Mouse (Mus musculus) lung, postnatal 14 days (tissue): Measurements from ENCODE around the gene Ulk4.

ENCODE experiments used
- DNase-seq: peaks from one replicate; pipeline ENCODE4 v3.0.0; 2021

Gene Ulk4

GRCm38 (mm10) chr9:121299223-121299755 lies 22.3 kb upstream of the Ulk4 start:
- no peak for DNase-seq

GRCm38 (mm10) chr9:121298411-121299091 lies 21.6 kb upstream of the Ulk4 start:
- peak; percentile 71 for DNase-seq

- DNase-seq: peak; percentile 30
These were observed 21.0 kb upstream of the Ulk4 start for GRCm38 (mm10) chr9:121298065-121298398.

GRCm38 (mm10) chr9:121297171-121298064 lies 20.4 kb upstream of the Ulk4 start, which contains the start of gene Trak1:
Trak1 (plus strand) TSS chr9:121297502.
- peak; percentile 77 for DNase-seq

- DNase-seq: no peak
These were observed 18.2 kb upstream of the Ulk4 start for GRCm38 (mm10) chr9:121295221-121295620.

GRCm38 (mm10) chr9:121293187-121293586 lies 16.2 kb upstream of the Ulk4 start:
- no peak for DNase-seq

GRCm38 (mm10) chr9:121291275-121291674 lies 14.3 kb upstream of the Ulk4 start:
- DNase-seq: no peak

GRCm38 (mm10) chr9:121286325-121286901 lies 9.4 kb upstream of the Ulk4 start:
- DNase-seq: no peak

- DNase-seq: peak; percentile 71
These were observed 8.6 kb upstream of the Ulk4 start for GRCm38 (mm10) chr9:121285341-121286324.

GRCm38 (mm10) chr9:121284422-121284821 lies 7.4 kb upstream of the Ulk4 start:
- DNase-seq: peak; percentile 35

- no peak for DNase-seq
These were observed 6.7 kb upstream of the Ulk4 start for GRCm38 (mm10) chr9:121283620-121284185.

GRCm38 (mm10) chr9:121281891-121282290 lies 4.9 kb upstream of the Ulk4 start:
- no peak for DNase-seq

- DNase-seq: no peak
These were observed 2.2 kb upstream of the Ulk4 start for GRCm38 (mm10) chr9:121279216-121279615.

GRCm38 (mm10) chr9:121276745-121277117 lies 266 bp downstream of the Ulk4 start:
- no peak for DNase-seq

- DNase-seq: no peak
These were observed 5.4 kb downstream of the Ulk4 start for GRCm38 (mm10) chr9:121271561-121271960.

GRCm38 (mm10) chr9:121271149-121271548 lies 5.8 kb downstream of the Ulk4 start:
- no peak for DNase-seq

- DNase-seq: no peak
These were observed 11.7 kb downstream of the Ulk4 start for GRCm38 (mm10) chr9:121265307-121265706.

GRCm38 (mm10) chr9:121257106-121257505 lies 19.9 kb downstream of the Ulk4 start:
- DNase-seq: no peak

- no peak for DNase-seq
These were observed 22.2 kb downstream of the Ulk4 start for GRCm38 (mm10) chr9:121254761-121255160.

- DNase-seq: no peak
These were observed 23.0 kb downstream of the Ulk4 start for GRCm38 (mm10) chr9:121253983-121254382.

- no peak for DNase-seq
These were observed 26.1 kb downstream of the Ulk4 start for GRCm38 (mm10) chr9:121250854-121251253.

- DNase-seq: no peak
These were observed 27.2 kb downstream of the Ulk4 start for GRCm38 (mm10) chr9:121249805-121250204.
